Mouse (Mus musculus): ENCODE data around the gene Olfr237-ps1. TPM values are rescaled to one million over a fixed set of nuclear protein-coding genes. Genes with fewer than 3 reads are reported as not detected.
"Not testable (repeated sequence)": the region's sequence is repeated elsewhere in the genome, so short reads cannot be mapped to it uniquely, and the experiment has no call there.

Gene Olfr237-ps1
- polyA plus RNA-seq (2015; fragmentation: Nextera tagmentation; extraction: Ambion mirVana): not detected in 2 replicates

DNA sequence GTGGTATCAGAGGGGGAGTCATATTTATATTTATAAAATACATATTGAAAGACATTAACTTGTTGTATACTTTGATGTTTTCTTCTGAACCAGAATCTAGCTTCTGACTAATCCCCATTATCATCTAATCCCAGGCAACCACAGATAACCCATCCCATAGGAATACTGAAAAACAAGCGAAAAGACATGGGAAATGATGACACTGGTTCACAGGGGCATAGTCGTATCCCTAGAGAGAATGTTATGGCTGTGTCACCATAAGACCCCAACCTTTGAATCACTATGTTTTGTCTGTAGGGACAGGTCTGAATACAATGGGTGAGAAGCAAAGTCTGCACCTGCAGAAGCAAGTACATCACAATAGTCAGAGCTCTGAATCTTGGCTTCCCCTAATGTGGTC is at the start of gene Olfr237-ps1:
Olfr237-ps1 (plus strand) TSS at position 301 of the 400 bp plus-strand sequence.
- H3K4me2 ChIP-seq; ATAC-seq (replicated peaks; ENCODE audit: insufficient number of reproducible peaks, insufficient read depth, low FRiP score, low read depth); H3K4me1 ChIP-seq (replicated peaks); H3K9ac ChIP-seq; H3K36me3 ChIP-seq; H3K27me3 ChIP-seq; H3K4me3 ChIP-seq; H3K27ac ChIP-seq; H3K9me3 ChIP-seq (replicated peaks): not testable (repeated sequence)
- WGBS: 80% methylated on average over 2 of the region's 2 CpGs

DNA sequence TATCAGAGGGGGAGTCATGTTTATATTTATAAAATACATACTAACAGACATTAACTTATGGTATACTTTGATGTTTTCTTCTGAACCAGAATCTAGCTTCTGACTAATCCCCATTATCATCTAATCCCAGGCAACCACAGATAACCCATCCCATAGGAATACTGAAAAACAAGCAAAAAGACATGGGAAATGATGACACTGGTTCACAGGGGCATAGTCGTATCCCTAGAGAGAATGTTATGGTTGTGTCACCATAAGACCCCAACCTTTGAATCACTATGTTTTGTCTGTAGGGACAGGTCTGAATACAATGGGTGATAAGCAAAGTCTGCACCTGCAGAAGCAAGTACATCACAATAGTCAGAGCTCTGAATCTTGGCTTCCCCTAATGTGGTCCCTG is 40.3 kb upstream of the Olfr237-ps1 start, which contains the start of gene Olfr441:
Olfr441 (plus strand) TSS at position 301 of the 400 bp plus-strand sequence.
- H3K4me1 ChIP-seq (replicated peaks); H3K27ac ChIP-seq; ATAC-seq (replicated peaks; ENCODE audit: insufficient number of reproducible peaks, insufficient read depth, low FRiP score, low read depth); H3K9ac ChIP-seq; H3K9me3 ChIP-seq (replicated peaks); H3K27me3 ChIP-seq; H3K36me3 ChIP-seq; H3K4me2 ChIP-seq; H3K4me3 ChIP-seq: not testable (repeated sequence)
- 74% methylated on average over 1 of the region's 1 CpGs for WGBS

DNA sequence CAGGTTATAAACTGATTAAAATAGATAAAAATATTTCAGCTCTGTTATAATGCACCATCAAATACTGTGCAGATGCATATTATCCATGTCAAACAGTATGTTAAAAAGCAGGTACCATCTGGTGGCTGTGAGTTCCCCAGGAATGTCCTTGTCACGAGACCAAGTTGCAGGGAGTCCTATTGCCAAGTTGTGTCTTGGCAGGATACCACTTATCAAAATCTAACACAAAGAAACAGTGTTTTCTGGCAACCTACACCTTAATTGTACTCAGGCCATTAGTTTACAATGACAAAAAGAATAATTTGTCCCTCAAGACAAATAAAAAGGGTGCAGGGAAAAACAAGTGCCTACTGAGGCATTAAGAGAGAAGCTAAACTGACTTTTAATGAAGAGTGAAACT is 13.1 kb downstream of the Olfr237-ps1 start:
- no peaks in the 10 kb centered on the region for H3K36me3 ChIP-seq
- H3K4me2 ChIP-seq: no peak overlapping the region
- no peaks in the 10 kb centered on the region for H3K9me3 ChIP-seq (replicated peaks)
- H3K27ac ChIP-seq: no peak overlapping the region
- no peak overlapping the region for H3K9ac ChIP-seq
- no peak for ATAC-seq (replicated peaks; ENCODE audit: insufficient number of reproducible peaks, insufficient read depth, low FRiP score, low read depth)
- no peak overlapping the region for H3K4me3 ChIP-seq
- H3K4me1 ChIP-seq (replicated peaks): no peaks in the 10 kb centered on the region
- no peaks in the 10 kb centered on the region for H3K27me3 ChIP-seq
- 41% methylated on average over 1 of the region's 1 CpGs for WGBS

DNA sequence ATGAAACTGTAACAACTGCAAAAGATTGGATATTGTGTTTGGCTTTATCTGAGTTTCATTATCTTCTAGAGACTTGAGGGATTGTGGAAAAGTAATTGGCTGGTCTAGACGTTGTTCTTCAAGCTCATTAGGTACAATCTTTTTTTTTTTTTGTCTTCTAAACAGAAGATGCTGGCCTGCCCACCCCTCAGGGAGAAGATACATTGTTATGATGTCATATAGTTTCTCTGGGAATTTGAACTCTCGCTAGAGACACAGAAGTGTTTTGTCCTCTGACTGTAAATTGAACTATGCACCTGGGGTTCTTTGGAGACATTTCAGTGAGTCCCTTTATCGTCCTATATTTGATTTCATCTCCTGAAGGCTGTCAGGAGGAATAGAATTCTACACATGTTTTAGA is 16.6 kb downstream of the Olfr237-ps1 start, which contains the start of gene Olfr437:
Olfr437 (plus strand) TSS at position 301 of the 400 bp plus-strand sequence.
- Histone ChIP-seq H3K9me3 (replicated peaks) (no peaks in the 10 kb centered on the region), H3K36me3 (no peaks in the 10 kb centered on the region), H3K27me3 (no peaks in the 10 kb centered on the region), H3K9ac (no peak within 1 kb of the TSS), H3K4me3 (no peak within 1 kb of the TSS), H3K4me1 (replicated peaks) (no peaks in the 10 kb centered on the region), H3K27ac (no peak within 1 kb of the TSS), H3K4me2 (no peak within 1 kb of the TSS)
- ATAC-seq (replicated peaks; ENCODE audit: insufficient number of reproducible peaks, insufficient read depth, low FRiP score, low read depth): no peak
- 63% methylated on average over 3 of the region's 3 CpGs for WGBS

DNA sequence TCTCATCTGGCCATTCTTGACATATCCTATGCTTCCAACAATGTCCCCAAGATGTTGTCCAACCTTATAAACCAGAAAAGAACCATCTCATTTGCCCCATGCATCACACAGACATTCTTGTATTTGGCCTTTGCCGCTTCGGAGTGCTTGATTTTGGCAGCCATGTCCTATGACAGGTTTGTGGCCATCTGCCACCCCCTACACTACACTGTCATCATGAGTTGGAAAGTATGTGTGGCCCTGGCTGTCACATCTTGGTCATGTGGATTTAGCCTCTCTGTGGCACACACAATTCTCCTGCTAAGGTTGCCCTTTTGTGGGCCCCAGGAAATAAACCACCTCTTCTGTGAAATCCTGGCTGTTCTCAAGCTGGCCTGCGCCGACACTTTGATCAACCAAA is 20.9 kb downstream of the Olfr237-ps1 start:
- ATAC-seq (replicated peaks; ENCODE audit: insufficient number of reproducible peaks, insufficient read depth, low FRiP score, low read depth): no peak
- Histone ChIP-seq H3K36me3 (no peaks in the 10 kb centered on the region), H3K4me3 (no peak overlapping the region), H3K9ac (no peak overlapping the region), H3K9me3 (replicated peaks) (no peaks in the 10 kb centered on the region), H3K4me1 (replicated peaks) (no peaks in the 10 kb centered on the region), H3K27ac (no peak overlapping the region), H3K27me3 (no peaks in the 10 kb centered on the region), H3K4me2 (no peak overlapping the region)
- WGBS: 93% methylated on average over 4 of the region's 4 CpGs

DNA sequence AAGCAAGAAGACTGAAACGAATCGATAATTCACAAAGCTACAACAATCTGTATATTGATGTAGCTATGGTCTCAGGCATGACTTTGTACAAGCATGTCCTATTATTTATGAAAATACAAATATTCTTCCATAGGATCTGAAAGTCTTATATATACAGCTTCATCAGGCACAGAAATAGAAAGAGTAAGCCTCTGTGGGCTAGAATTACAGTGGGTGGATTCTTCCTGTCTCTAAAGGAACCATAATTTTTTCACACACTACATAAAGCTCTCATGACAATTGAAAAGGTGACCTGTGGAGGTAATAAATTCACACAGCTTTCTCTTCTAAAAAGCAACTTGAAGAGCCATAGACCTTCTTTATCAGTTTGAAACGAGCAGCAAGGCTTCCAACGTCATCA is 25.5 kb downstream of the Olfr237-ps1 start, which contains the start of gene Olfr13:
Olfr13 (plus strand) TSS at position 301 of the 400 bp plus-strand sequence.
- H3K27me3 ChIP-seq: no peaks in the 10 kb centered on the region
- H3K27ac ChIP-seq: no peak within 1 kb of the TSS
- H3K9me3 ChIP-seq (replicated peaks): no peaks in the 10 kb centered on the region
- no peak within 1 kb of the TSS for H3K4me2 ChIP-seq
- no peak for ATAC-seq (replicated peaks; ENCODE audit: insufficient number of reproducible peaks, insufficient read depth, low FRiP score, low read depth)
- no peaks in the 10 kb centered on the region for H3K4me1 ChIP-seq (replicated peaks)
- WGBS: 57% methylated on average over 4 of the region's 4 CpGs
- H3K4me3 ChIP-seq: no peak within 1 kb of the TSS
- H3K36me3 ChIP-seq: no peaks in the 10 kb centered on the region
- H3K9ac ChIP-seq: no peak within 1 kb of the TSS

DNA sequence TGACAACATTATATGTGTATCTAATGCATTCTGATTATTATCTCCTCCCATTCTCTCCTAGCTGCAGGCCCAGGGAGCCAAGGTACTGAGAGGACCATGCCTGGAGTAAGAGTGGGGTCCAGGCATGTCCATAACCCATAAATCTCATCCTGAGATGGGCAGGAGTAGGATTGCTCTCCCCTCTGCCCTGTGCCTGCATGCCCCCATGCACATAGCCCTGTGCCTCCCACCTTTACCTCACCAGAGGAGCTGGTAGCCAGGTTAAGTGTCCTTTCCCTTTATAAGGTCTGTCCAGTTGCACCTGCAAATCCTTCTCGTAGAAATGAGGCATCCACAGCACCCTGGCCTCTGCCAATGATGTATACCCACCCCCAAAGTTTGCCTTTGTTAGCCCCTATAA is 31.8 kb downstream of the Olfr237-ps1 start:
- H3K9me3 ChIP-seq (replicated peaks): no peaks in the 10 kb centered on the region
- WGBS: 71% methylated on average over 1 of the region's 1 CpGs
- no peaks in the 10 kb centered on the region for H3K27me3 ChIP-seq
- no peak overlapping the region for H3K27ac ChIP-seq
- no peak overlapping the region for H3K4me2 ChIP-seq
- H3K4me3 ChIP-seq: no peak overlapping the region
- H3K4me1 ChIP-seq (replicated peaks): no peaks in the 10 kb centered on the region
- no peaks in the 10 kb centered on the region for H3K36me3 ChIP-seq
- no peak overlapping the region for H3K9ac ChIP-seq
- no peak for ATAC-seq (replicated peaks; ENCODE audit: insufficient number of reproducible peaks, insufficient read depth, low FRiP score, low read depth)

DNA sequence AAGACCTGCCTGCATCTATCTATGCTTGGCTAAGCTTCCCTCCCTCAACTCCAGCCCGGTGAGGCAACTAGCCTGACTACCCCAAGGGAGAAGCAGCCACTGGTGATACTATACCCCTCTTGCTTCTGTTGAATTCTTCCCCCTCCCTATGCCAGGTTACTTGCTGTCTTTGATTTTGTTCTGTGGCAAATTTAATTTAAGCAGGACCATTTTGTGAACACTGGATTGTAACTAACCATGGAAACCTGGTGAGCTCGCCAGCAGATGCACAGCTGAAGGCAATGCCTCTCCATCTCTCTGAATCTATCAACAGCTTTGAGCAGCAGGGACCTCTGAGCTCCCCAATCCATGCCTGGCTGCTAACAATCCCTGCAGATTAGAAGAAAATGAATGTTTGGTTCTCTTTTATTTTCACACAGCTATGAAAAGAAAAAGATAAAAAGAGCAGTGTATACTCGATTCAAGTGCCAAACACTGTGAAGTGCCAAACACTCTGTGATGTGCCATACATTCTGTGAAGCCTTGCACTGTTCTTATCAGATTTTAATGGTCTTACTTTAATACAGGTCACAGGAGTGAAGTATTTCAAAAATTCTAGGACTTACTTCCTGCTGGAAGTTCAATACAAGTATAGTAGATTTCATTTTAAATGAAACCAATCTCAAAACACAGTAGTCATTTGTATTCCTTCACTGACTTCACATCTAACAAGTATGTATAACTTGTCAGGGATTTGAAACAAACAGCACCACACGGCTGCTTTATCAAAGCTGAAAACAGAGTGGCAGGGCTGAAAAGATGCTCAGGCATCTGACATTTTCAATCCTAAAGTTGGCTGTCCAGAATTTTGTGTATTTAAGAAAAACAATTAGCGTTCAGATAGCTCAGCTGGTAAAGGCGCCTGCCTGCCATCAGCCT is 32.5 kb downstream of the Olfr237-ps1 start:
- Histone ChIP-seq H3K27ac (no peak overlapping the region), H3K4me1 (replicated peaks) (no peaks in the 10 kb centered on the region), H3K4me3 (no peak overlapping the region), H3K27me3 (no peaks in the 10 kb centered on the region), H3K4me2 (no peak overlapping the region), H3K9me3 (replicated peaks) (no peaks in the 10 kb centered on the region), H3K36me3 (no peaks in the 10 kb centered on the region), H3K9ac (no peak overlapping the region)
- no peak for ATAC-seq (replicated peaks; ENCODE audit: insufficient number of reproducible peaks, insufficient read depth, low FRiP score, low read depth)
- WGBS: 62% methylated on average over 6 of the region's 6 CpGs

DNA sequence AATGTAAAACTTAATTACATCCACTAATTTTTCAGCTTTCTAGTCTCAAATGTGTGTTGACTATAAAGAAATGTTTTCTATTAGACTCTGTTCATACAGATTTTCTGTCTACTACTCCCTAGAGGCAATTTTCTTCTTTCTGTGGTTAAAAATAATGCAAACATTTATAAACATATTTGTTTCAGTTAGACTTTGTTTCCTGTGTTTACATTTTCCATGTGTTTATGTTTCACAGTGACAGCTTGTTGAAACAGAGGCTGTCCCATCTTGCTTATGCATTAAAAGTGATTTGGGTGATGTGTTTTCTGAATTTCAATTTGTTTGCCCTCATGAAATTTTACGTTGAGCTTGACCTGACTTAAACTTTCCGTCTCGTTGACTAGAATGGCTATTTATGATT is 44.6 kb downstream of the Olfr237-ps1 start:
- 79% methylated on average over 3 of the region's 3 CpGs for WGBS
- no peaks in the 10 kb centered on the region for H3K27me3 ChIP-seq
- no peaks in the 10 kb centered on the region for H3K36me3 ChIP-seq
- H3K4me3 ChIP-seq: no peak overlapping the region
- no peaks in the 10 kb centered on the region for H3K9me3 ChIP-seq (replicated peaks)
- H3K4me2 ChIP-seq: no peak overlapping the region
- no peak overlapping the region for H3K9ac ChIP-seq
- ATAC-seq (replicated peaks; ENCODE audit: insufficient number of reproducible peaks, insufficient read depth, low FRiP score, low read depth): no peak
- H3K4me1 ChIP-seq (replicated peaks): no peaks in the 10 kb centered on the region
- no peak overlapping the region for H3K27ac ChIP-seq

DNA sequence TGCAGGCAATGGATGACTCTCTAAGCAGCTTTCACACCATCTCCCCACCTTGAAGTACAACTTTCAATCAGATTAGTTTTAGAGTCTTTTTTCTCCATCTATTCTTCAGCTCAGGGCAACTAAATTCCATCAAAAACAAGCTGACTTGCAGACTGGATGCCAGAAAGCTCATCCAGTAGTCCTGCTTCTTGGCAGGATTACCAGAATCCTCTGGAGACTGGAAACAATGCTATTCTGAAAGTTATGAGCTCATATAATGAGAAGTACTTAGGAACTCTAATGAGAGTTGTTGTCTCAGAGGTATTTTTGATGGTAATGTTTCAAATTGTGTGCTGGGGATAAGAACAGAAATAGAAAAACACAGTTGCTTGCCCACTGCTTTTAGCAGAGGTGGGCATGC is 50.4 kb downstream of the Olfr237-ps1 start, which contains the start of gene Olfr435:
Olfr435 (plus strand) TSS at position 366 of the 400 bp plus-strand sequence.
- no peaks in the 10 kb centered on the region for H3K9me3 ChIP-seq (replicated peaks)
- no peaks in the 10 kb centered on the region for H3K4me1 ChIP-seq (replicated peaks)
- no peak within 1 kb of the TSS for H3K27ac ChIP-seq
- H3K9ac ChIP-seq: no peak within 1 kb of the TSS
- no peaks in the 10 kb centered on the region for H3K27me3 ChIP-seq
- no peaks in the 10 kb centered on the region for H3K36me3 ChIP-seq
- H3K4me3 ChIP-seq: no peak within 1 kb of the TSS
- no peak within 1 kb of the TSS for H3K4me2 ChIP-seq
- ATAC-seq (replicated peaks; ENCODE audit: insufficient number of reproducible peaks, insufficient read depth, low FRiP score, low read depth): no peak

DNA sequence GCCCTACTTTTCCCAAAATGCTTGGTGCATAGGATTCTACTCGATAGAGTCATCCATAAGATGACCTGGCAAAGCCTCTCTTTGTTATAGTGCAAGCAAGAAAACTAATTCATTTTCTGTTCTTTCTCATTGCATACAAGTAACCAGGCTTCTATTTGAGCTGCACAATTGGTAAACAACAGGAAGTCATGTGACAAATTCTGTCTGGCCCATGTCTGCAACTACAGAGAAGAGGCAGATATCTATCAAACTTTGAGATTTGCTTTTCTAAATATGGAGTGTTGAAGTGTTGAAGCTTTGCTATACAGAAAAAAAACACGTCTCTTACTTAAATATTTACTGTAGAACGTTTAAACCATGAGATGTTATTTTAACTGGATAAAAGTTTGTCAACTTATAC is 51.7 kb downstream of the Olfr237-ps1 start:
- Histone ChIP-seq H3K4me1 (replicated peaks) (no peaks in the 10 kb centered on the region), H3K9me3 (replicated peaks) (no peaks in the 10 kb centered on the region), H3K4me2 (no peak overlapping the region), H3K27me3 (no peaks in the 10 kb centered on the region), H3K27ac (no peak overlapping the region), H3K4me3 (no peak overlapping the region), H3K36me3 (no peaks in the 10 kb centered on the region), H3K9ac (no peak overlapping the region)
- no peak for ATAC-seq (replicated peaks; ENCODE audit: insufficient number of reproducible peaks, insufficient read depth, low FRiP score, low read depth)
- WGBS: 50% methylated on average over 3 of the region's 3 CpGs

DNA sequence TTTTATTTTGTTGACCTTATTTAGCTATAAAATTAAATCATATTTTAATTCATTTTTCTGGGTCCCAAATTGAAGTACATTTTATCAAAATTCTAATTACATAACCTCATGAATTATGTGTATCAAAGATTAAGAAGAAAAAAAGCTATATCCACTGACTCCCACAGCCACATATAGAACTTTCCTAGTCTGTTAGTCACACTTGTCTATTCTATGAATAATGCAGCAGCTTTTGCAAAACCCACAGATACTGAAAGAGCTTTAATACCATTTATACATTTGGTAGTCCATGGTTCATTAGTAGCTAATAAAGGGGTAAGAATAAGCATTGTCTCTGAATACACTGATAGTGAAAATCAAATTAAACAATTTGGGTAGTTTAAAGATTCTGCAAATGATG is 56.4 kb downstream of the Olfr237-ps1 start:
- Histone ChIP-seq H3K4me3 (no peak overlapping the region), H3K36me3 (no peaks in the 10 kb centered on the region), H3K9me3 (replicated peaks) (no peaks in the 10 kb centered on the region), H3K4me2 (no peak overlapping the region), H3K27ac (no peak overlapping the region), H3K27me3 (no peaks in the 10 kb centered on the region), H3K9ac (no peak overlapping the region), H3K4me1 (replicated peaks) (no peaks in the 10 kb centered on the region)
- ATAC-seq (replicated peaks; ENCODE audit: insufficient number of reproducible peaks, insufficient read depth, low FRiP score, low read depth): no peak

All from heart, embryonic 15.5 days (tissue).